Mouse (Mus musculus) thymus, postnatal 14 days (tissue): ENCODE results near the gene Pgap2.

ENCODE experiments used
- DNase-seq: peaks from one replicate; pipeline ENCODE4 v3.0.0; 2021

Pgap2 gene

GRCm38 (mm10) chr7:102242917-102243316, 32.9 kb downstream of the Pgap2 start:
- no peak for DNase-seq

GRCm38 (mm10) chr7:102243870-102244269, 33.9 kb downstream of the Pgap2 start:
- peak; percentile 50 for DNase-seq

GRCm38 (mm10) chr7:102244782-102245535, 35.0 kb downstream of the Pgap2 start:
- DNase-seq, result no peak

- DNase-seq, result peak; percentile 45
Observed at GRCm38 (mm10) chr7:102245775-102246174, 35.8 kb downstream of the Pgap2 start.

- DNase-seq, result no peak
Observed at GRCm38 (mm10) chr7:102246265-102246664, 36.3 kb downstream of the Pgap2 start.

- no peak for DNase-seq
Observed at GRCm38 (mm10) chr7:102246956-102247797, 37.2 kb downstream of the Pgap2 start.

GRCm38 (mm10) chr7:102248691-102249404, 38.8 kb downstream of the Pgap2 start:
- DNase-seq, result peak; percentile 63

- peak; percentile 83 for DNase-seq
Observed at GRCm38 (mm10) chr7:102249531-102249895, 39.5 kb downstream of the Pgap2 start.

GRCm38 (mm10) chr7:102249896-102250630, 40.1 kb downstream of the Pgap2 start:
- DNase-seq, result peak; percentile 86

GRCm38 (mm10) chr7:102250631-102251214, 40.7 kb downstream of the Pgap2 start:
- DNase-seq, result peak; percentile 97

- no peak for DNase-seq
Observed at GRCm38 (mm10) chr7:102253631-102254030, 43.6 kb downstream of the Pgap2 start.

- no peak for DNase-seq
Observed at GRCm38 (mm10) chr7:102255954-102256353, 45.9 kb downstream of the Pgap2 start, which contains the start of gene Rhog. Rhog (minus strand) TSS chr7:102256054.

GRCm38 (mm10) chr7:102256636-102257035, 46.6 kb downstream of the Pgap2 start:
- DNase-seq, result no peak

- peak; percentile 88 for DNase-seq
Observed at GRCm38 (mm10) chr7:102258189-102258588, 48.2 kb downstream of the Pgap2 start.

- DNase-seq, result no peak
Observed at GRCm38 (mm10) chr7:102258753-102259152, 48.7 kb downstream of the Pgap2 start.

GRCm38 (mm10) chr7:102259716-102260479, 49.9 kb downstream of the Pgap2 start:
- no peak for DNase-seq

GRCm38 (mm10) chr7:102260518-102260917, 50.5 kb downstream of the Pgap2 start:
- DNase-seq, result peak; percentile 57

GRCm38 (mm10) chr7:102263020-102263419, 53.0 kb downstream of the Pgap2 start:
- DNase-seq, result no peak

- peak; percentile 51 for DNase-seq
Observed at GRCm38 (mm10) chr7:102266021-102266400, 56.0 kb downstream of the Pgap2 start.

- DNase-seq, result peak; percentile 83
Observed at GRCm38 (mm10) chr7:102266401-102267042, 56.5 kb downstream of the Pgap2 start.

GRCm38 (mm10) chr7:102267113-102267579, 57.1 kb downstream of the Pgap2 start:
- DNase-seq, result peak; percentile 98
